Mouse (Mus musculus) liver, embryonic 18 days (tissue): ENCODE results near the gene Rbp2. TPM values are rescaled to one million over a fixed set of nuclear protein-coding genes. Genes with fewer than 3 reads are reported as not detected.

Experiments
- polyA plus RNA-seq: library from polyadenylated mRNA; depleted of rRNA; stranded (reverse); fragments of >200 nt; gene quantifications from 2 replicates; pipeline ENCODE4 v1.2.3, GENCODE M21; 2012; rRNA removed

Rbp2 gene
- polyA plus RNA-seq, result 444 and 589 TPM in 2 replicates

DNA sequence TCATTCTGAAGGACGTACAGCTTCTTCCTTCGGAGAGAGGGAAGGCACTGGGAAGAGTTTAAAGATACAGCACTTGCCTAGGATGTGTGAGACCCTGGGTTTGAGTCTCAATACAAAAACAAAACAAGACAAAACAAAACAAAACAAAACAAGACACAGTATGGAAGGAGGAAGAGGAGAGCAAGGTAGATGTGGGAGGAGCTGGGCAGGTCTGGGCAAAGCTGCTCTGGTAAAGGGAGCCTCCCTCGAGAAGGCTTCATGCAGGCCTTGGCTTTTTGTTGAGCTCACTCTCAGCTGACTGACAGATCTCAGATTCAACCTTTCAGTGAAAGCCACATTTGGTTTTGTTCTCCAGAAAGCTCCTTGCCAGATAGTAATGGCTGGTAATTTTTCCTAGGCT is at the start of gene Rbp2:
Gene Rbp2 (plus strand): TSS at position 301 of the 400 bp plus-strand sequence.

Other genes starting within 250 kb of the Rbp2 start
- 10.5 and 10.8 TPM in 2 replicates for gene Nmnat3, start 198.7 kb upstream of the Rbp2 start, polyA plus RNA-seq
- 63.3 and 64.4 TPM in 2 replicates for gene Rbp1, start 63.2 kb upstream of the Rbp2 start, polyA plus RNA-seq
- 52.9 and 53.8 TPM in 2 replicates for gene Copb2, start 77.6 kb downstream of the Rbp2 start, polyA plus RNA-seq
- gene Mrps22, start 115.5 kb downstream of the Rbp2 start, polyA plus RNA-seq, result 20.0 and 20.2 TPM in 2 replicates